Mouse (Mus musculus) liver, embryonic 14.5 days (tissue): Measurements from ENCODE around the gene Pga5. TPM values are rescaled to one million over a fixed set of nuclear protein-coding genes. Genes with fewer than 3 reads are reported as not detected.

ENCODE experiments used
- ATAC-seq: fragments of 200-750 bp; cut with Nextera tagmentation; 2 replicates; pipeline ENCODE4 v1.8.0; 2017; ENCODE audit warnings: moderate number of reproducible peaks, mild to moderate bottlenecking, moderate library complexity; ENCODE audit not compliant: insufficient read depth
- DNase-seq, 3 experiments: peaks; one replicate each; pipeline ENCODE4 v3.0.0-alpha.2; 2012 to 2013; ENCODE audit warnings: low read depth in 3 of 3, low spot score in 3 of 3
- H3K27ac ChIP-seq: fragments of 300-500 bp; sonication (generic); 2 replicates; pipeline ENCODE4 v1.5.1; 2014; ENCODE audit warnings: moderate library complexity, mild to moderate bottlenecking, control low read depth, inconsistent platforms
- H3K27me3 ChIP-seq: fragments of 300-500 bp; sonication (generic); 2 replicates; pipeline ENCODE4 v1.6.1; 2014; ENCODE audit warnings: mild to moderate bottlenecking, low read length, moderate library complexity; ENCODE audit not compliant: control insufficient read depth, insufficient read depth
- H3K36me3 ChIP-seq: fragments of 300-500 bp; sonication (generic); replicated peaks from 2 replicates; pipeline ENCODE4 v1.6.1; 2014; ENCODE audit warnings: low read depth; ENCODE audit not compliant: control insufficient read depth, insufficient read depth
- H3K4me1 ChIP-seq, 2 experiments: fragments of 200-500 bp in 1 of 2; fragments of 300-500 bp in 1 of 2; sonication (generic) in 1 of 2; replicated peaks; 2 replicates each; pipeline ENCODE4 v1.6.1; 2012 to 2014; ENCODE audit warnings: antibody characterized with exemption in 1 of 2, inconsistent platforms in 1 of 2, low read length in 1 of 2; ENCODE audit not compliant: control insufficient read depth in 2 of 2, insufficient read depth in 2 of 2
- H3K4me2 ChIP-seq: fragments of 300-500 bp; sonication (generic); 2 replicates; pipeline ENCODE4 v1.6.1; 2014; ENCODE audit warnings: low read depth, mild to moderate bottlenecking, control low read depth, moderate library complexity
- H3K4me3 ChIP-seq, 2 experiments: fragments of 200-500 bp in 1 of 2; fragments of 300-500 bp in 1 of 2; sonication (generic) in 1 of 2; 2 replicates each; pipeline ENCODE4 v1.5.1; 2012 to 2014; ENCODE audit warnings: low read depth in 2 of 2, low read length in 2 of 2, mild to moderate bottlenecking in 2 of 2, control low read depth in 1 of 2, inconsistent platforms in 1 of 2, moderate library complexity in 1 of 2; ENCODE audit not compliant: insufficient read depth in 1 of 2
- H3K9ac ChIP-seq: fragments of 300-500 bp; sonication (generic); replicated peaks from 2 replicates; pipeline ENCODE4 v1.6.1; 2014; ENCODE audit warnings: mild to moderate bottlenecking, control low read depth, moderate library complexity
- H3K9me3 ChIP-seq: fragments of 300-500 bp; sonication (generic); 2 replicates; pipeline ENCODE4 v1.6.1; 2016; ENCODE audit warnings: low read length, mixed read lengths; ENCODE audit not compliant: control insufficient read depth
- CTCF ChIP-seq: IDR thresholded peaks from 2 replicates; pipeline ENCODE4 v1.5.1; 2016; ENCODE audit warnings: antibody characterized with exemption, low read depth, control low read depth
- EP300 ChIP-seq: IDR thresholded peaks from 2 replicates; pipeline ENCODE4 v1.6.1; 2016; ENCODE audit warnings: antibody characterized with exemption, low read depth
- WGBS: fragments of 180-500 bp; shearing (Covaris S2); extraction: QIAGEN DNeasy Blood & Tissue Kit; methylation state at CpG from one replicate; pipeline ENCODE4 v1.1.7; 2014; ENCODE audit not compliant: insufficient replicate concordance; 5-methylcytosine and 5-hydroxymethylcytosine counted together
- polyA plus RNA-seq, 2 experiments: library from polyadenylated mRNA; depleted of rRNA in 1 of 2; stranded (reverse) in 1 of 2; unstranded in 1 of 2; fragments of >200 nt; fragmentation: Nextera tagmentation in 1 of 2; extraction: Ambion mirVana in 1 of 2; gene quantifications; 2 replicates each; pipeline versions ENCODE4 v1.2.1 to v1.2.3; 2012 to 2014

Pga5 gene
- polyA plus RNA-seq, 2 experiments, result 0.02 TPM; not detected in 1

DNA sequence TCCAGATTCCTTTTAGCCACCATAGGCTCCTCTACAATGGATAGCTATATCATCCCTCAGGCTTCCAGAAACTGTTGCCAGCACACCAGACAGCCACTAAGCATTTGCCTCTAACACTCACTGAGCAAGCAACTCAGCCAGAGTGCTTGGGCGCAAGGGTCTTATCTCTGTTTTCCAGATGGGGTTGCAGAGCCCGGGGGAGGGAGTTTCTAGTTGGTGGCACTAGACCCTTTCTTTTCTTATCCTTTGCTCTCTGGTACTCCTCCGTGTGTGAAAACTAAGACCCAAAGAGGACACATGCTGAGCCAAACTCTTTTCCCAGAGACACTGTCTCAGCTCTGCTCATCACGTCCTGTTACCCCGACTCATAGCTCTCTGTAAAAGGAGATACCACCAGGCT lies 16.5 kb downstream of the Pga5 start:
- Histone ChIP-seq H3K9ac (peak overlapping the region; percentile 52), H3K9me3 (no peaks in the 10 kb centered on the region), H3K4me1 (peaks cover 54 to 71% of the 10 kb centered on the region in 2 experiments), H3K4me3 (peak overlapping the region; percentile 15 to 34; a peak in 3 of 4 replicates), H3K4me2 (peak overlapping the region; percentile 61), H3K27ac (peak overlapping the region; percentile 98), H3K36me3 (no peaks in the 10 kb centered on the region; the same call in 1 of the 2 replicates), H3K27me3 (no peaks in the 10 kb centered on the region)
- TF ChIP-seq EP300 (peak; percentile 91), CTCF (no peak)
- DNase-seq, result peak; percentile 87 to 89 (median 89)
- peak; percentile 91 for ATAC-seq
- WGBS, result 11% methylated on average over 5 of the region's 5 CpGs

DNA sequence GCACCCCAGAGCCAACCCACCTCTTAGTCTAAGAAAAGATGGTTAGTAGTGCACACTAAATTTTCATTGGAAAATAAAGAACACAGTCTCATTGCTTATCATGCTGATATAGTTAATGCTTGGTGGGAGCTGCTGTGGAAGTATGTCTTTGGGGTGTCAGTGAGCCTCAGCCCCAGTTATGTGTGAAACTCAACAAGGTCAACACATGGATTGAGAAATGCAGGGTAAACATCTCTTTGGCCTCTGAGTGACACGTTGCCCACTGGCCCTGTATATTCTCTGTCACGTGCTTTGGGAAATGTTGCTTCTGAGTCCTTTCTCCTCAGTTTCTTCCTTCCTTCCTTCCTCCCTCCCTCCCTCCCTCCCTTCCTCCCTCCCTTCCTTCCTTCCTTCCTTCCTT lies 19.5 kb downstream of the Pga5 start:
- Histone ChIP-seq H3K27ac (peak overlapping the region; percentile 26), H3K9me3 (no peaks in the 10 kb centered on the region), H3K4me3 (no peak overlapping the region), H3K4me2 (no peak overlapping the region), H3K27me3 (no peaks in the 10 kb centered on the region), H3K9ac (no peak overlapping the region), H3K4me1 (peaks cover 60 to 74% of the 10 kb centered on the region in 2 experiments), H3K36me3 (no peaks in the 10 kb centered on the region; the same call in 1 of the 2 replicates)
- no peak for ATAC-seq
- no peak for DNase-seq
- 59% methylated on average over 2 of the region's 2 CpGs for WGBS
- no peak for TF ChIP-seq CTCF
- no peak for TF ChIP-seq EP300

DNA sequence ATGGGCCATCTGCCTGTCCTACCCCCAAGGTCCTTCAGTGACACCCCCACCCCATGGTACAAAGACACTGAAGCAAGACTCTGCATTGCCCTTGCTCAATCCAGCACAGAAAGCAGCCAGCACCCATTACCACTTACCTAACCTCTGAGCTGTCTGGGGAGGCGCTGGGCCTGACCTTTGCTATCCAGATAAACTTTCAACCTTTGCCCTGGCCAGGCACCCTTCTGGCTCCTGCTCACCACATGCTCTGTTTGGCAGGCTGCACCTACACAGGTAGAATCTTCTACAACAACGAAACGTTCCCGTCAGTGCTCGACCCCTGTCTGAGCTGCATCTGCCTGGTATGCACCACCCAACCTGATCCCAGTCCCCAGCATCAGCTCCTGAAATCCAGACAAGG lies 20.1 kb downstream of the Pga5 start:
- no peaks in the 10 kb centered on the region for H3K27me3 ChIP-seq
- 78% methylated on average over 5 of the region's 5 CpGs for whole genome bisulfite sequencing
- no peak for TF ChIP-seq CTCF
- no peak for TF ChIP-seq EP300
- no peak for ATAC-seq
- H3K4me1 ChIP-seq, result peaks cover 55 to 69% of the 10 kb centered on the region in 2 experiments
- H3K4me3 ChIP-seq, result no peak overlapping the region
- DNase-seq, result no peak
- H3K36me3 ChIP-seq, result no peaks in the 10 kb centered on the region; the same call in 1 of the 2 replicates
- no peak overlapping the region for H3K4me2 ChIP-seq
- H3K9ac ChIP-seq, result no peak overlapping the region; the same call in 1 of the 2 replicates
- H3K27ac ChIP-seq, result peak overlapping the region; percentile 26
- H3K9me3 ChIP-seq, result no peaks in the 10 kb centered on the region

DNA sequence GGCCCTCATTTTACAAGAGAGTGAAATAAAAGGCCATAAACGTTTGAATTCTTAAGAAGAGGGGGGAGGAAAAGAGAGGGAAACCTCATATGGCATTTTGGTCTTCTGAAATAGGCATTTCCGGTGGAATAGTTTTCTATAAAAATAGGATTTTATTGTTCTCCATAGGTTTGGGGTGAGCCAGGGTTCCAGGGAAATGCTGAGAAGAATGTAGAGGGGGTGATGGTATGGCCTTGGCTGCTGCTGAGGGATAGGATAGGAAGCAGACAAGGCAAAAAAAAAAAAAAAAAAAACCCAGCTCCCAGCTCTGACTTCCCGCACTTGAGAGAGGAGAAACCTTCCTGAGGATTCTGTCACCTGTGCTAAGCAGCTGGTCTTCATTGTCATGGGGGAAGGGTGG lies 21.8 kb downstream of the Pga5 start:
- ATAC-seq (no peak), DNase-seq (no peak)
- H3K27ac ChIP-seq, result peak overlapping the region; percentile 21
- peaks cover 40 to 58% of the 10 kb centered on the region in 2 experiments for H3K4me1 ChIP-seq
- H3K4me2 ChIP-seq, result no peak overlapping the region
- WGBS, result 65% methylated on average over 3 of the region's 3 CpGs
- H3K27me3 ChIP-seq, result no peaks in the 10 kb centered on the region
- H3K9me3 ChIP-seq, result no peaks in the 10 kb centered on the region
- TF ChIP-seq EP300 (no peak), CTCF (no peak)
- no peak overlapping the region for H3K9ac ChIP-seq
- H3K4me3 ChIP-seq, result no peak overlapping the region
- no peaks in the 10 kb centered on the region for H3K36me3 ChIP-seq

DNA sequence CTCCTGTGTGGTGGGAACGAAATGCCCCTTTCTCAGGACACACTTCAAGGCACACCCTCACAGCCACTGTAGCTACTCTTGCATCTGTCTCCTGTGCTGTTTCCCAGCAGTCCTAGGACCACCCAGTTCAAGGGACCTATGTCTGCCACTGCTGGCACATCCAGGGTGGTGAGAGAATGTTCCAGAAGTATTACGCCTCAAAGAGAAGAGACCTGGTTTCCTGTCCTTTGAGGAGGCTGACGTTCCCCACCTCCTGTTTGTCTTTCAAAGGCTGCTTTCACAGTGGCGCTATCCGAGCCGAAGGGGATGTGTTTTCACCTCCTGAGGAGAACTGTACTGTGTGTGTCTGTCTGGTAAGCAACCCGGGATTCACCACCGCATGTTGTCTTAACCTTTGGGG lies 29.7 kb downstream of the Pga5 start:
- Histone ChIP-seq H3K9me3 (no peaks in the 10 kb centered on the region), H3K4me2 (no peak overlapping the region), H3K9ac (no peak overlapping the region), H3K27ac (no peak overlapping the region), H3K27me3 (no peaks in the 10 kb centered on the region), H3K36me3 (no peaks in the 10 kb centered on the region), H3K4me1 (peaks cover 0 to 5% of the 10 kb centered on the region in 2 experiments; a peak in 2 of 4 replicates), H3K4me3 (no peak overlapping the region)
- ATAC-seq (no peak), DNase-seq (no peak)
- no peak for TF ChIP-seq EP300
- 63% methylated on average over 8 of the region's 8 CpGs for WGBS
